Comparison of ENCODE assay signal across 1 mouse cellular context in genomic region chr5:65298167-65298950, GRCm38 (mm10).
TF ChIP-seq lines count a peak whose summit lies in the region.

No protein-coding gene starts in this region.

TF ChIP-seq in MEL, 35 proteins besides CTCF, POLR2A, EP300 and RAD21 (continued from another document):
- TF ChIP-seq E2F4 (IDR thresholded peaks at IDR 0.05; ENCODE audit: borderline replicate concordance, low read depth, low read length), result no peak
- peak; percentile 99 for TF ChIP-seq ETS1 (IDR thresholded peaks at IDR 0.05; ENCODE audit: low read depth, low read length)
- TF ChIP-seq CHD1 (IDR thresholded peaks at IDR 0.05; ENCODE audit: low read depth, low read length), result no peak
- 0 out of 2 replicates have a peak, but pooled peaks have one; percentile 14 for TF ChIP-seq MYB (IDR thresholded peaks at IDR 0.05; ENCODE audit: low read depth, low read length)
TF ChIP-seq in MEL: peak in this region for 12.
